Comparison of ENCODE assay signal across 21 mouse cellular contexts in the genomic region with DNA sequence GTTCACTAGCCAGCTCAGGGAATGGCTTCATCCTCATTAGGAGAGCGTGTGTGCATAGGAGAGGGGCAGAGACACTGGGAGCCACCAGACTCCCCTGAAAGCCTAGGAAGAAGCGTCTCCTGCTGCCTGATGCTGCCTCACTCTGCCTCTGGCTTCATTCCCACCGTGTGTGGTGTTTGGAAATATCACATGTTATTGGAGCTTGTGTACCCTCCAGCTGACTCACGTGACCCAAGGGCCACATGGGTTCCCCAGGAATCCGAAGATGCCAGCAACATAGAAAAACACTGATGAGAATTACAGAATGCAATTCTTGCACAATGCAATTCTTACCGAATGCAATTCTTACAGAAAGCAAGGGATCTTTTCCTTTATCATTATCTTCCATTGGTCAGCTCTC.
"Had no signal": no experiment of that assay in that cellular context is flagged by ENCODE, and none has a peak within 500 bp of the region (broad histone marks: within the 10 kb centered on the region; RNA-seq: fewer than 3 reads in every experiment).

No protein-coding gene starts in this region.

- H3K9ac ChIP-seq: liver, embryonic 12.5 days; liver, embryonic 15.5 days; lung, embryonic 15.5 days; midbrain, embryonic 13.5 days; neural tube, embryonic 13.5 days had no signal

- H3K9me3 ChIP-seq: liver, embryonic 12.5 days; liver, embryonic 15.5 days; lung, embryonic 15.5 days; megakaryocyte, embryonic 14.5 days; midbrain, embryonic 10.5 days; midbrain, embryonic 13.5 days; neural tube, embryonic 13.5 days had no signal

- H3K4me1 ChIP-seq: liver, embryonic 12.5 days; liver, embryonic 15.5 days; lung, embryonic 15.5 days; midbrain, embryonic 10.5 days; midbrain, embryonic 13.5 days; neural tube, embryonic 13.5 days had no signal

- ATAC-seq: liver, embryonic 12.5 days; midbrain, embryonic 13.5 days; midbrain, embryonic 16.5 days had no signal

- H3K27ac ChIP-seq: kidney, postnatal 0 days; layer of hippocampus, adult 2 months; left cerebral cortex, adult 2 months; liver, embryonic 12.5 days; liver, embryonic 15.5 days; lung, embryonic 15.5 days; midbrain, embryonic 10.5 days; midbrain, embryonic 13.5 days; neural tube, embryonic 13.5 days; stomach, postnatal 0 days had no signal

- H3K4me3 ChIP-seq: layer of hippocampus, adult 2 months; left cerebral cortex, adult 2 months; liver, embryonic 12.5 days; liver, embryonic 15.5 days; lung, embryonic 15.5 days; megakaryocyte, embryonic 14.5 days; midbrain, embryonic 10.5 days; midbrain, embryonic 13.5 days; myocyte; neural tube, embryonic 13.5 days had no signal

- DNase-seq: kidney, postnatal 25 days; layer of hippocampus, adult 9-11 months; lung, adult 18-20 months; lung, postnatal 10 days; lung, postnatal 36 days; thymus, adult 2 months; thymus, postnatal 14 days; thymus, postnatal 4 days had no signal

- H3K36me3 ChIP-seq: liver, embryonic 12.5 days; liver, embryonic 15.5 days; lung, embryonic 15.5 days; midbrain, embryonic 10.5 days; midbrain, embryonic 13.5 days; neural tube, embryonic 13.5 days had no signal

- H3K4me2 ChIP-seq: liver, embryonic 12.5 days; liver, embryonic 15.5 days; lung, embryonic 15.5 days; midbrain, embryonic 13.5 days; neural tube, embryonic 13.5 days had no signal

- H3K27me3 ChIP-seq: liver, embryonic 12.5 days; liver, embryonic 15.5 days; lung, embryonic 15.5 days; megakaryocyte, embryonic 14.5 days; midbrain, embryonic 13.5 days; neural tube, embryonic 13.5 days had no signal
